Mouse (Mus musculus): ENCODE measurements at regions not wholly inside any gene's neighbourhood (a gene's known extent, or its start where the extent isn't known, plus 50 kb on each side); places are given as distances from the start of the nearest gene placed in this dataset.
"Not testable (repeated sequence)": the region's sequence is repeated elsewhere in the genome, so short reads cannot be mapped to it uniquely, and the experiment has no call there.

GRCm38 (mm10) chr15:60253661-60254060 lies 237.2 kb upstream of the 4933412E24Rik start:
- not testable (repeated sequence) for H3K4me3 ChIP-seq (replicated peaks; ENCODE audit: low read length); H3K4me1 ChIP-seq (replicated peaks; ENCODE audit: control insufficient read depth, insufficient read depth, low read length); H3K36me3 ChIP-seq (replicated peaks; ENCODE audit: control insufficient read depth, insufficient read depth); H3K4me2 ChIP-seq (replicated peaks); H3K9me3 ChIP-seq (ENCODE audit: control insufficient read depth, low read length); H3K9ac ChIP-seq; H3K27me3 ChIP-seq (ENCODE audit: control insufficient read depth, insufficient read depth, low read length); ATAC-seq (ENCODE audit: low FRiP score); H3K27ac ChIP-seq; DNase-seq (ENCODE audit: low spot score)

DNA sequence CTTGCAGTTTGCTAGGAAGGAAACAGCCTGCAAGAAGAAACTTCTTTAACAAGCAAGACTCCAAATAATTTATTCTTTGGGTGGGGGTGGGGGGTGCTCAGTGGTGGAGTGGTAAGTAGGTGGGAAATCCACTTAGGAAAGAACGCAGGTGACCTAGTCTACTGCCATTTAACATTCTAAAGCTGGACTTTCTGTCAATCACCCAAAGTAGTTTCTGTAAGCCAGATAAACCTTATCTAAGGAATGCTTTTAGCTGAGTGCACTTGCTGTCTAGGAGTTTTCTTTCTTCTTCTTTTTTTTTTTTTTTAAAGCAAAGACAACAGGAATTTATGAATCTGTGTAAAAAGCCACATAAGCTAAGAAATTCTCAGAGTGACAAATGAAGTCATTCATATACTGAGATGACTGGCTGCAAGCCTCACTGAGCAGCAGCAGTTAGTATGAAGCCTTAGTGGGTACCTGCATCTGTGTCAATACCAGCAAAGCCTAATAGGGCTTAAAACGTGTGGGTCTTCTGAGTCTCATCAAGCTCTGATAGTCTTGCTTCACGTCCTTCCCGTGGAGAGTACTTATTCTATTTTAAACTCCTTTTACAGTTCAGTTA lies 210.0 kb upstream of the 4933412E24Rik start:
- H3K9ac ChIP-seq, result no peak overlapping the region
- 77% methylated on average over 4 of the region's 4 CpGs for WGBS
- ATAC-seq (ENCODE audit: low FRiP score), result no peak
- H3K36me3 ChIP-seq (replicated peaks; ENCODE audit: control insufficient read depth, insufficient read depth), result no peaks in the 10 kb centered on the region
- H3K4me2 ChIP-seq (replicated peaks), result no peak overlapping the region
- no peak for DNase-seq (ENCODE audit: low spot score)
- no peaks in the 10 kb centered on the region for H3K9me3 ChIP-seq (ENCODE audit: control insufficient read depth, low read length)
- H3K4me1 ChIP-seq (replicated peaks; ENCODE audit: control insufficient read depth, insufficient read depth, low read length), result no peaks in the 10 kb centered on the region
- no peak overlapping the region for H3K4me3 ChIP-seq (replicated peaks; ENCODE audit: low read length)
- no peaks in the 10 kb centered on the region for H3K27me3 ChIP-seq (ENCODE audit: control insufficient read depth, insufficient read depth, low read length)
- H3K27ac ChIP-seq, result no peak overlapping the region

- H3K4me1 ChIP-seq (replicated peaks; ENCODE audit: control insufficient read depth, insufficient read depth, low read length), result no peaks in the 10 kb centered on the region
- no peak overlapping the region for H3K4me3 ChIP-seq (replicated peaks; ENCODE audit: low read length)
- no peak for DNase-seq (ENCODE audit: low spot score)
- H3K9ac ChIP-seq, result no peak overlapping the region
- H3K9me3 ChIP-seq (ENCODE audit: control insufficient read depth, low read length), result no peaks in the 10 kb centered on the region
- ATAC-seq (ENCODE audit: low FRiP score), result no peak
- H3K36me3 ChIP-seq (replicated peaks; ENCODE audit: control insufficient read depth, insufficient read depth), result no peaks in the 10 kb centered on the region
- no peak overlapping the region for H3K27ac ChIP-seq
- no peak overlapping the region for H3K4me2 ChIP-seq (replicated peaks)
- H3K27me3 ChIP-seq (ENCODE audit: control insufficient read depth, insufficient read depth, low read length), result no peaks in the 10 kb centered on the region
These were observed 178.7 kb upstream of the 4933412E24Rik start for GRCm38 (mm10) chr15:60195070-60195469.

- DNase-seq (ENCODE audit: low spot score), result no peak
- 83% methylated on average over 3 of the region's 3 CpGs for WGBS
These were observed 176.7 kb upstream of the 4933412E24Rik start for GRCm38 (mm10) chr15:60193157-60193556.

DNA sequence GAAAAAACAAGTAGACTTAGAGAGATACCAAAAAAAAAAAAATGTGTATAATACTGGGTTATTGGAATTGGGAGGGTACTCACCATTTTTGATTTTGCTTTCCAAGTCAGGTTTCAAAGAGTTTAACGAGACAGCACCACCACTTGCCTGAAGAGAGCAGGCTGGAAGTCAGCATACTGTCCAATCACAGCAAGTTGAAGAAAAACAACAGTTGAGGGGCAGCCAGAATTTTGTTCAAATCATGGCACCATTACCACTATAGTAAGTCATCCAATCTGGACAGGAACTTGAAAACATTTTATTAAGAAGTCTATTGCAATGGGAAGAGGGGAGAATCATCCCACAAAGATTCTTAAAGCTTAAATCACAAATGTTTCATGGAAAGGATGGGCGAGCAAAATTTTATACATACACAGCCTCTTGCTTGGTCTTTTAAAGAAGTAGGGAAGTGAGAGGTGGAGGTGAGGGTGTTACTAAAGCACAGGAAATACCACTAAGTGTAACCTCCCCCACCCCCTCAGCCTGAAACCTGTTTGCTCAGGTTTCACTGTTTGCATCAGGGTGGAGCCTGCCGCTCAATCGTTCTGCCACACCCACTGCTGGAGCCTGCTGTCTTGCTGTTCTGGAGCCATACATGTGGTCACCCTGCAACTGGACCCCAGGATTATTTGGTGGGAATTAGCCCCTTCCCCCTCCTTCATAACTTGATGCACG lies 170.7 kb upstream of the 4933412E24Rik start:
- WGBS, result 63% methylated on average over 5 of the region's 5 CpGs
- H3K27me3 ChIP-seq (ENCODE audit: control insufficient read depth, insufficient read depth, low read length), result no peaks in the 10 kb centered on the region
- H3K9me3 ChIP-seq (ENCODE audit: control insufficient read depth, low read length), result no peaks in the 10 kb centered on the region
- no peak overlapping the region for H3K27ac ChIP-seq
- DNase-seq (ENCODE audit: low spot score) (no peak), ATAC-seq (ENCODE audit: low FRiP score) (no peak)
- H3K4me3 ChIP-seq (replicated peaks; ENCODE audit: low read length), result no peak overlapping the region
- no peaks in the 10 kb centered on the region for H3K36me3 ChIP-seq (replicated peaks; ENCODE audit: control insufficient read depth, insufficient read depth)
- H3K4me1 ChIP-seq (replicated peaks; ENCODE audit: control insufficient read depth, insufficient read depth, low read length), result no peaks in the 10 kb centered on the region
- H3K4me2 ChIP-seq (replicated peaks), result no peak overlapping the region
- H3K9ac ChIP-seq, result no peak overlapping the region

More at GRCm38 (mm10) chr15:60193157-60193556, 176.7 kb upstream of the 4933412E24Rik start:
- no peaks in the 10 kb centered on the region for H3K4me1 ChIP-seq (replicated peaks; ENCODE audit: control insufficient read depth, insufficient read depth, low read length)
- H3K9ac ChIP-seq, result no peak overlapping the region
- no peaks in the 10 kb centered on the region for H3K36me3 ChIP-seq (replicated peaks; ENCODE audit: control insufficient read depth, insufficient read depth)
- H3K27ac ChIP-seq, result no peak overlapping the region
- no peak for ATAC-seq (ENCODE audit: low FRiP score)
- H3K4me2 ChIP-seq (replicated peaks), result no peak overlapping the region
- no peak overlapping the region for H3K4me3 ChIP-seq (replicated peaks; ENCODE audit: low read length)
- no peaks in the 10 kb centered on the region for H3K9me3 ChIP-seq (ENCODE audit: control insufficient read depth, low read length)
- H3K27me3 ChIP-seq (ENCODE audit: control insufficient read depth, insufficient read depth, low read length), result no peaks in the 10 kb centered on the region

DNA sequence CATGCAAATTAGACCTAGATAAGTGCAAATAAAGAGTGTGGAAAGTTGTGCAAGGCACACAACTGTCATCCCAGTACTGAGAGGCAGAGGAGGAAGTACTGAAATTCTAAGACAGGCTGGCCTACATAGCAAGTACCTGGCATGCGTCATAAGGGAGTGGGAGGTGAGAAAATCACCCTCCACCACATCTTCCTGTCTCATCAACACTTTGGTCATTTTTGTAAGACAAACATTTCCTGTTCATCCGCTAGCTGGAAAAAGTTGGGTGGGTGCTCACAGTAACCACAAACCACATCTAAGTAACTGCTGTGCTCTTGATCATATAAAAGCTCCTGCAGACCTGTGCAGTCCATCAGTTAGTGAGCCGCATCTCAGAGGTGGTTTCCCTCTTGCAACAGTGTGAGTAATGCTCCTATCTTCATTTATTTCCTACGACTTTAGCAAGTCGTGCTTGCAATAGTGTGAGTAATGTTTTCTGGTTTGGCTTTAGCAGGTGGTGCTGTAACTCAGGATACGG lies 125.2 kb upstream of the 4933412E24Rik start:
- WGBS, result 94% methylated on average over 6 of the region's 6 CpGs
- H3K36me3 ChIP-seq (replicated peaks; ENCODE audit: control insufficient read depth, insufficient read depth), result no peaks in the 10 kb centered on the region
- H3K9ac ChIP-seq, result no peak overlapping the region
- no peak for DNase-seq (ENCODE audit: low spot score)
- H3K4me1 ChIP-seq (replicated peaks; ENCODE audit: control insufficient read depth, insufficient read depth, low read length), result no peaks in the 10 kb centered on the region
- H3K4me3 ChIP-seq (replicated peaks; ENCODE audit: low read length), result no peak overlapping the region
- H3K9me3 ChIP-seq (ENCODE audit: control insufficient read depth, low read length), result no peaks in the 10 kb centered on the region
- no peak overlapping the region for H3K27ac ChIP-seq
- H3K4me2 ChIP-seq (replicated peaks), result no peak overlapping the region
- H3K27me3 ChIP-seq (ENCODE audit: control insufficient read depth, insufficient read depth, low read length), result no peaks in the 10 kb centered on the region
- no peak for ATAC-seq (ENCODE audit: low FRiP score)

DNA sequence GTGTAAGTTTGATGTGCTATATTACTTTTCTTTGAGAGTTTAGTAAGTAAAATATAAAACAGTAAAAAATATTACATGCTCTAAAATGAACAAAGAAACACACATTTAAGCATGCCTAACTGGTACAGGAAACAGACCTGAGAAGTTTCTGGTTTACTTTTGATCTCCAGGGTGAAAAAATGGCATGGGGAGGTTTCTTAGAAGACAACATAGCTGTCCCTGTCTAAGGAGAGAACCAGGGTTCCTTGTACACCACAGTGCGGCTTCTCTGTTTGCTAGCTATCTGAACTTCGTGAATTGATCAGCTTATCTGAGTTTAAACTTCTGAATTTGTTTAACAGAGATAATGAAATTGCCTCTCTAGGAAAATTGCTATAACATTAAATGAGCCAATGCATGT lies 120.3 kb upstream of the 4933412E24Rik start:
- Histone ChIP-seq H3K4me2 (replicated peaks) (no peak overlapping the region), H3K9me3 (ENCODE audit: control insufficient read depth, low read length) (no peaks in the 10 kb centered on the region), H3K4me3 (replicated peaks; ENCODE audit: low read length) (no peak overlapping the region), H3K27ac (no peak overlapping the region), H3K27me3 (ENCODE audit: control insufficient read depth, insufficient read depth, low read length) (no peaks in the 10 kb centered on the region), H3K36me3 (replicated peaks; ENCODE audit: control insufficient read depth, insufficient read depth) (no peaks in the 10 kb centered on the region), H3K9ac (no peak overlapping the region), H3K4me1 (replicated peaks; ENCODE audit: control insufficient read depth, insufficient read depth, low read length) (no peaks in the 10 kb centered on the region)
- DNase-seq (ENCODE audit: low spot score), result no peak
- ATAC-seq (ENCODE audit: low FRiP score), result no peak
- 90% methylated on average over 2 of the region's 2 CpGs for WGBS

GRCm38 (mm10) chr15:60134515-60134914 lies 118.1 kb upstream of the 4933412E24Rik start:
- Histone ChIP-seq H3K9me3 (ENCODE audit: control insufficient read depth, low read length) (no peaks in the 10 kb centered on the region), H3K36me3 (replicated peaks; ENCODE audit: control insufficient read depth, insufficient read depth) (no peaks in the 10 kb centered on the region), H3K27ac (no peak overlapping the region), H3K4me3 (replicated peaks; ENCODE audit: low read length) (no peak overlapping the region), H3K27me3 (ENCODE audit: control insufficient read depth, insufficient read depth, low read length) (no peaks in the 10 kb centered on the region), H3K4me1 (replicated peaks; ENCODE audit: control insufficient read depth, insufficient read depth, low read length) (no peaks in the 10 kb centered on the region), H3K9ac (no peak overlapping the region), H3K4me2 (replicated peaks) (no peak overlapping the region)
- DNase-seq (ENCODE audit: low spot score) (no peak), ATAC-seq (ENCODE audit: low FRiP score) (no peak)
- 70% methylated on average over 1 of the region's 1 CpGs for WGBS

DNA sequence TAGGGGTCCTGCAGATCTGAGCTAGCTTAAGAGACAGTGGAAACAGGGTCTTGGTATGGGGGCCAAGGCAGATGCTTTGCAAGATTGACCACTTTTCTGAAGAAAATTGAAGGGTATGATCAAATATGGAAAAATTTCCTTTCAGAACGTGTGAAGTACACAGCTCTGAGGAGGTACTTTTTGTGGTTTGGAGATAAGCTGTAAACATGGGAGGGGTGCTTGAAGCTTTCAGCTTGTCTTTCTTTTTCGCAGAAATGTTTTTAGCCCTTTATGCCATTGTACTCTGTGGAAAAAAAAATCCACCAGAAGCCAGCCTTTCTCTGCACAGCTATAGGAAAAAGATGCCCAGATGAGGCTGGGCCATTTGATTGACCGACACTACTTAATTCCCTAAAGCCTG lies 116.3 kb upstream of the 4933412E24Rik start:
- no peak overlapping the region for H3K4me3 ChIP-seq (replicated peaks; ENCODE audit: low read length)
- no peaks in the 10 kb centered on the region for H3K9me3 ChIP-seq (ENCODE audit: control insufficient read depth, low read length)
- no peak overlapping the region for H3K27ac ChIP-seq
- H3K27me3 ChIP-seq (ENCODE audit: control insufficient read depth, insufficient read depth, low read length), result no peaks in the 10 kb centered on the region
- no peaks in the 10 kb centered on the region for H3K4me1 ChIP-seq (replicated peaks; ENCODE audit: control insufficient read depth, insufficient read depth, low read length)
- ATAC-seq (ENCODE audit: low FRiP score) (no peak), DNase-seq (ENCODE audit: low spot score) (no peak)
- WGBS, result 84% methylated on average over 3 of the region's 3 CpGs
- H3K36me3 ChIP-seq (replicated peaks; ENCODE audit: control insufficient read depth, insufficient read depth), result no peaks in the 10 kb centered on the region
- H3K9ac ChIP-seq, result no peak overlapping the region
- no peak overlapping the region for H3K4me2 ChIP-seq (replicated peaks)

Measured in hindbrain, embryonic 14.5 days (tissue).